Mouse (Mus musculus): Measurements from ENCODE around the gene Smad3. TPM values are rescaled to one million over a fixed set of nuclear protein-coding genes. Genes with fewer than 3 reads are reported as not detected.

Smad3 gene
- total RNA-seq, 2 experiments from 2014 or later = 24.4 to 31.8 TPM

DNA sequence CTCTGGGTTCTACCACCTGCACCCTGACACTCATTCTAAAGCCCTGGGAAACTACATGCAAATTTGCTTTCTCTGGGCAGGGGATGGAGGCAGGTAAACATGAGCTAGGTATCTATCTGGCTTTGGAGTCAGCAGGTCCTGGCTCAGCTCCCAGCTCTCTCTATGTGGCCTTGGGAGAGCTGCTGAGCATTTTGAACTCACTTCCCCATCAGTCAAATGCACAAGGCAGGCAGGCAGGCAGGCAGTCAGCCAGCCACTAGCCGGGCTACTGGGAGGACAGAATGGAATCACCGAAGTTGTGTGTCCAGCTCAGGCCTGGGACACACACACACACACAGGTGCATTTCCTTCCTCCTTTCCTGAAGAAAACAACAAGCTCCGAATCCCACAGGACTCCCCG lies 58.6 kb downstream of the Smad3 start:
- peak; percentile 61 for DNase-seq

DNA sequence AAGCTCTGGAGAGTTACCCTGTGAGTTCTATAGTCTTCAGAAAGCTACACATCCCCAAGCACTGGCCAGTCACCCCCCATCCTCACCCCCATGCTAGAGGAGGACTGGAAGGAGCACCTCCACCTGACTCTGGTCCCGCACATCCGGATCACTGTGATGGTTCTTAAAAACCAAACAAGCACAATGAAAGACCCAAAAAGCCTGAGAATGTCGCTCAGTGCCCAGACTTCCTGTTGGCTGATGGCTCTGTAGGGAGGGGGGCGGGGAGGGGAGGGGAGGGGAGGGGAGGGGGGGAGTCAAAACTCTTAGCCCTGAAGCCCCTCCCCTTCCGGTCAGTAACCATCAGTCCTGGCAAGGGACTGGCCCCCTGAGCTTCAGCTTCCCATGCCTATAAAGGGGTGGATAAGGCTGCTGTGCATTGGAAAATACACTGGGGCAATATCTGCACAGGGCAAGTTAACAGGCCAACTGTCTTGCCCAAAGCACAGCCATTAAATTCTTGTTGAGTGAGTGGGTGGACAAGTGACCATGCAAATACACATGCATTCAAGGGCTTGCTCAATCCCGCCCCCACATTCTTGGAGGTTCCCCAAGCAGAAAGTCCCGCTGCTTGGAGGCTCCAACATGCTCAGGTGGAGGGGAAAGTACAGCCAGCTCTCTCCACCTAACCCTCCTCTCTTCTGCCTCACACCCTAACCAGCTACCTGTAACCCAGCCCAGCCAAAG lies 59.3 kb downstream of the Smad3 start:
- DNase-seq = no peak

GRCm38 (mm10) chr9:63697606-63698005 lies 60.2 kb downstream of the Smad3 start:
- no peak for DNase-seq

GRCm38 (mm10) chr9:63696463-63697105 lies 61.2 kb downstream of the Smad3 start:
- DNase-seq = no peak

GRCm38 (mm10) chr9:63691960-63692359 lies 65.8 kb downstream of the Smad3 start:
- DNase-seq = no peak

- DNase-seq = no peak
Observed at GRCm38 (mm10) chr9:63690511-63690910, 67.3 kb downstream of the Smad3 start.

- DNase-seq = no peak
Observed at GRCm38 (mm10) chr9:63687413-63688015, 70.3 kb downstream of the Smad3 start.

DNA sequence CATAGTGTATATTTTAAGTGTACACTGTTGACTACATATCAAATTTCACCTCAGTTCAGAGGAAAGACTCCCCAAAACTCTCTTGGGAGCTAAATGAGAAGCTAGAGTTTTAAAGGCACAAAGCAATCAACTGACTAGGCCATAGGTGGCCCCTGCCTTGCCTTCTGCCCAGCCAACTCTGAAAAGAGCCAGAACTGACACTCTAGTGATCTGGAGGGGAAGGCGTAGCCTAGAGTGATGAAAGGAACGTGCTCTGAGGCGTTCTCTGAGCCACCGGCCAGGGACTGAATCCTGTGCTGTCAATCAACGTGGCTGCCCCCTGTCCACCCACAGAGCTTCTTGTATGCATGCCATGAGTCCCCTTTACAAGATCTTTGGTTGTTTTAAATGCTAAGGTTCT lies 72.4 kb downstream of the Smad3 start:
- no peak for DNase-seq

GRCm38 (mm10) chr9:63684277-63684676 lies 73.5 kb downstream of the Smad3 start:
- no peak for DNase-seq

DNA sequence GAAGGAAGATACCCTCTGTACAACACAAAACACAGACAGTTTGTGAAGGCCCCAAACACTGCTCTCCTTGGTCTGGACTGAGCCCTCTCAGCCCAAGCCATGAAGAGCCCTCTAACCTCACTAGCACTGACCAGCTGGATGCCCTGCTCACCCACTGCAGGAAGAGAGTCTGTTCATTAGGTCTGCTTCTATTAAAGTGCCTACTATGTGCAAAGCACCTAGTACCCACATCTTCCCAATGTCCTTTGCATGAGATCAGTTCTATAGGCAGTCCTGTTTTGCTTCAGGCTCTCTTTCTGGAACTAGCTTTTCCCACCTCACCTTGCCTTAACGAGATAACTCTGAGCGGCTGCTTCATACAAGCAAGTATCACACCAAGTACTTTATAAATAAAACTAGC lies 74.9 kb downstream of the Smad3 start:
- DNase-seq = no peak

- DNase-seq = no peak
Observed at GRCm38 (mm10) chr9:63682301-63682700, 75.5 kb downstream of the Smad3 start.

DNA sequence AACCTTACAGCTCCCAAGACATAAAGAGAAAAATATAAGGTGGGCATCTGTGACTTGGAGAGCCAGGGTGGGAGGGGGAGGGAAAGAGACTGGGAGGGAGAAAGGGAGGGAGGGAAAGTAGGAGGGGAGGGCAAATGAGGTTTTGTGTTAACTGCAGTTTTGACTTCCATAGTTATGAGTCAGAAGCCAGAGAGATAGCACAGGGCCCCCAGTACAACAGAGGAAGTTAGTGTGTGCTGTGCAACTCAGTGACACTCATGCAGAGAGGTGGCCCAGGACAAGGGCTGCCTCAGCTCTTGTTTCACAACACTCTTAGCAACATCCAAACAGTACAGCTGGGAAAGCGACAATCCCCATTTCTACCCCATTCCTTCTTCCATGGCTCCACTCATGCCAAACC lies 79.7 kb downstream of the Smad3 start:
- no peak for DNase-seq

DNA sequence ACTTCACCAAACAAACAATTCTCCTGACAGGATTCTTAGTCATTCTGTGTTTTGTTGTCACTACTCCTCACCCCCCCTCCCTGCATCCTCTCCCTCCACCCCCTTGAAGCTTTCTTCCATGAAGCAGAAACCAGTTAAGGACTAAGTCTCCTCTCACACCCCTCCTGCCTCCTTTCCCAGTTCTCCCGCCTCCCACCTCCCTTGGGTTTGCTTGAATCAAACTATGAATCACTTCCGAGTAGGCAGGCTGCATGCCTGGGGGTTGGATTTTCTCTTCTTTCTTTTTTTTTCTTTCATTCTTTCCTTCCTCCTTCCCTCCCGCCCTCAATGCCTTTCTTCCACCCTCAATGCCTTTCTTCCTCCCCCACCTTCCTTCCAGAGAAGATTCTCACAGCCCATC lies 80.2 kb downstream of the Smad3 start:
- no peak for DNase-seq

- DNase-seq = no peak
Observed at GRCm38 (mm10) chr9:63674613-63675012, 83.2 kb downstream of the Smad3 start.

DNA sequence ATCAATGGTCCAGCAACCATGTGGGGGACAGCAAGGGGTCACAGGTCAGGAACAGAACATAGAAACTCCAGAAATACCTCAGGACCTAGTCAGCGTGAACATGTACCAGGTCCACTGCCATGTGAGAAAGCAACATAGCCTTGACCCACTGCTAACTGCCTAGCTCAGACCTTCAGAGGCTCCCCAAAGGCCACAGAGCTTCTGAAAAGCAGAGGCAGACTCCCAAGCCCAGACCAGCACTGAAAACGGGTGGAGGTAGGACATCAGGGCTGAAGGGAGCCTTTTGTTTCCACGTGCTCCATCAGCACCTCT lies 84.3 kb downstream of the Smad3 start:
- no peak for DNase-seq

DNA sequence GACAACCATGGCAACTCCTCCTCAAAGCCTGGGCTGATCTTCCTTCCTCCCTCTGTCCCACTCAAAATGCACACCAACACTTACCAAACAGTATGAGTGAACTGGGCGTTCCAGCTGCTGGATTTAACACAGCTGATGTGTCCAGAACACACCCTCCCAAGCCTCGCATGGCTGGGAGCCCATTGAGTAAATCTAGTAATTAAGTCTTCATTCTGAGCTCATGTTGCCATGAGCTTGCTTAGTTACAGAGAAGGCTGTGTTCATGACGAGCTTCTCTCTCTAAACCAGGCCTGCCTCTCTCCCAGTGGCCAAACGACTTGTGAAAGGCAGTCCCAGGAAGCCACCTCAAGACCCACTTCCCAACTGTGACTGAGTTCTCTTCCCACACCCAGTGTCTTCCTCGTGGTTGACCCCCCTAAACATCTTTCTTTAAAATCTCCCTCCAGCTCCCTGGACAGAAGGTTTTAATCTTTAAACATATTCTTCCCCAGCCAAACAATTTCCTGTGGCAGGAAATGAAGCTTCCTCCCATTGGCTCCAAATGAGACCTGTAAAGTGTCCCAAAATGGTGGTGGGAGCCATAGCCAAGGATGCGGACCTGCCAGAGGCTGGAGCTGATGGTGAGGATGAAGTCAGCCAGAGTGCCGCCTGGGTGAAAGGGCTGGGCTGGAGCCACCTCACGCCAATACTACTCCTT lies 84.8 kb downstream of the Smad3 start:
- DNase-seq = no peak

- DNase-seq = no peak
Observed at GRCm38 (mm10) chr9:63669816-63670215, 88.0 kb downstream of the Smad3 start.

DNA sequence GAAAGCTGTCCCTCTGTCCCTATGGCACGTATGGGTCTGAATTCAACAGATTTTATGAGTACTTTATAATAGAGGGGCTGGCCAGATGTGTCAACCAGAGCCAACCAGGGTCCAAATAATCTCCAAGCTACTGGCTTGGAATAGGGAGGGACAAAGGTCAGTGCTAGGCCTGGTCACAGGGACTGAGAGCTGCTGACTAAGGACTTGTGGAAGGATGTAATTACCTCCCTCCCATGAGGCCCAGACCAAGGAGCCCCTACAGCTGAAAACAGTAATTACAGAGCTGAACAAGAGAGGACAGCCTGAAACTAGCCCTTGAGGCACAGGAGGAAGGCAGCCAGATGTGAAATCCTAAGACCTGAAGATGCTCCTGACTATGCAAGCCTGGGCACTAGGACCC lies 89.2 kb downstream of the Smad3 start:
- no peak for DNase-seq

- no peak for DNase-seq
Observed at GRCm38 (mm10) chr9:63667373-63667724, 90.4 kb downstream of the Smad3 start.

DNA sequence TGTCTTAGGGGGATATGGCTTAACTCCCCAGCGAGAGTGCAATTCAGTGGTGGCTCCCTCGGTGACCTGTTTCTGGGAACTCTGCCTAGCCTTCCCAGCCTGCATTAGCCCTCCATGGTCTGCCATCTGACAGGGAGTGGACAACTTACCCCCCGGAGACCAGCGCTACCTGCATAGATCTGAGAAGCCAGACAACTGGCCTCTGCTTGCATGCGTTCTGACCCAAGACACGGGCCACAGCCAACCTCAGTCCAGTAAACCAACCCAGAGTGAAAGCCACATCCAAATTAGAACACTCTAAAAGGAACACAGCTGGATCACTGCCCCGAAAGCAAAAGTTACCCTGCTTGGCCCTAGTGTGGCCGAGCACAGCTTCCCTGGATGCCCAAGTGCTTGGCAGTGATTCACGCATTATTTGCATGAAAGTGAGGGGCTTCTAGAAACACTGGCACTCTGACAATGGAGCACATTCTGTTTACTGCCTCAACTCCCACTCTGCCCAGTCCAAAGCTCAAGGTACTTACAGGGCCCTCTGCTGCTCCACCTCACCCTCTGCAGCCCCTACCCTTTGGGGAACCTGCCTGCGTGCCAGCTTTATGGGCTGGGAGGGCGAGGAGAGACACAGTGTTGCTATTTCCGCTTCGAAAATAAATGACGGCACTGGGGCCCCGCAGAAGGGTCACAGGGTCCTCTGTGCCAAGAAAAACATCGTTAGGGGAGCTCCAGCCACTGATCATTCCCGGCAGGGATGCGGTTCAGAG lies 91.0 kb downstream of the Smad3 start:
- peak; percentile 70 for DNase-seq

GRCm38 (mm10) chr9:63664792-63665646 lies 92.8 kb downstream of the Smad3 start:
- peak; percentile 62 for DNase-seq

- peak; percentile 67 for DNase-seq
Observed at GRCm38 (mm10) chr9:63664300-63664745, 93.5 kb downstream of the Smad3 start.
